ENCODE assay signal across 11 mouse cellular contexts in genomic region chr1:132364388-132364787, GRCm38 (mm10). TPM values are rescaled to one million over a fixed set of nuclear protein-coding genes. Genes with fewer than 3 reads are reported as not detected.
DNase-seq lines count a peak whose midpoint lies in the region; ATAC-seq lines count a peak whose summit lies in the region.
"Had no signal": no experiment of that assay in that cellular context is flagged by ENCODE, and none has a peak within 500 bp of the region (broad histone marks: within the 10 kb centered on the region; RNA-seq: fewer than 3 reads in every experiment).

No protein-coding gene starts in this region.

- peaks cover 29% of the 10 kb centered on the region for H3K4me1 ChIP-seq in heart, embryonic 11.5 days (ENCODE audit: control insufficient read depth, insufficient read depth, low read length)
- peaks cover 35% of the 10 kb centered on the region for H3K4me1 ChIP-seq in heart, embryonic 10.5 days
- peaks cover 32% of the 10 kb centered on the region for H3K4me1 ChIP-seq in neural tube, embryonic 13.5 days (replicated peaks)
- peaks cover 33% of the 10 kb centered on the region for H3K4me1 ChIP-seq in neural tube, embryonic 15.5 days
- H3K4me1 ChIP-seq in kidney, embryonic 15.5 days: peaks cover 6% of the 10 kb centered on the region; the same call in 1 of the 2 replicates

- H3K27ac ChIP-seq in heart, embryonic 11.5 days (ENCODE audit: low read depth, low read length): no peak overlapping the region
- H3K27ac ChIP-seq in heart, embryonic 10.5 days: no peak overlapping the region
- H3K27ac ChIP-seq in neural tube, embryonic 13.5 days (replicated peaks): no peak overlapping the region
- H3K27ac ChIP-seq in neural tube, embryonic 15.5 days (replicated peaks): peak overlapping the region; percentile 33; the same call in 1 of the 2 replicates
- H3K27ac ChIP-seq in kidney, embryonic 15.5 days: no peak overlapping the region
- H3K27ac ChIP-seq: limb, embryonic 13.5 days had no signal

- H3K4me2 ChIP-seq in heart, embryonic 11.5 days: peak overlapping the region; percentile 50
- H3K4me2 ChIP-seq in neural tube, embryonic 13.5 days: no peak overlapping the region
- H3K4me2 ChIP-seq in neural tube, embryonic 15.5 days: no peak overlapping the region
- no peak overlapping the region for H3K4me2 ChIP-seq in kidney, embryonic 15.5 days
- H3K4me2 ChIP-seq: limb, embryonic 13.5 days had no signal

- ATAC-seq in heart, embryonic 11.5 days (replicated peaks; ENCODE audit: insufficient number of reproducible peaks, low FRiP score, low TSS enrichment): no peak
- ATAC-seq in neural tube, embryonic 13.5 days (ENCODE audit: low read depth): no peak
- peak; percentile 0; the same call in 1 of the 2 replicates for ATAC-seq in erythroblast, adult 5-6 weeks (replicated peaks; ENCODE audit: low FRiP score, poor library complexity, severe bottlenecking)
- no peak for ATAC-seq in neural tube, embryonic 15.5 days (ENCODE audit: low FRiP score)
- no peak for ATAC-seq in kidney, embryonic 15.5 days (replicated peaks; ENCODE audit: low FRiP score)

- 71% methylated on average over 3 of the region's 3 CpGs for WGBS in heart, embryonic 11.5 days (ENCODE audit: insufficient replicate concordance)
- 78% methylated on average over 3 of the region's 3 CpGs for WGBS in heart, embryonic 10.5 days
- WGBS in neural tube, embryonic 13.5 days: 90% methylated on average over 3 of the region's 3 CpGs
- WGBS in neural tube, embryonic 15.5 days: 88% methylated on average over 3 of the region's 3 CpGs
- WGBS in kidney, embryonic 15.5 days: 82% methylated on average over 3 of the region's 3 CpGs

- DNase-seq in heart, embryonic 10.5 days (ENCODE audit: low spot score): no peak
- DNase-seq in neural tube, embryonic 10.5 days (ENCODE audit: extremely low spot score, low spot score): no peak
- DNase-seq: kidney, postnatal 4 days; retina, postnatal 1 day; thymus, postnatal 4 days had no signal

- no peak overlapping the region for H3K9ac ChIP-seq in heart, embryonic 11.5 days (ENCODE audit: low read depth, low read length)
- H3K9ac ChIP-seq in neural tube, embryonic 13.5 days: peak overlapping the region; percentile 9; the same call in 1 of the 2 replicates
- H3K9ac ChIP-seq in neural tube, embryonic 15.5 days (replicated peaks): no peak overlapping the region
- H3K9ac ChIP-seq in kidney, embryonic 15.5 days: no peak overlapping the region

- H3K27me3 ChIP-seq in heart, embryonic 11.5 days (ENCODE audit: control insufficient read depth, insufficient read depth, low read length): no peaks in the 10 kb centered on the region
- H3K27me3 ChIP-seq in heart, embryonic 10.5 days (ENCODE audit: insufficient read depth, poor library complexity, severe bottlenecking): no peaks in the 10 kb centered on the region
- H3K27me3 ChIP-seq in neural tube, embryonic 13.5 days: no peaks in the 10 kb centered on the region
- no peaks in the 10 kb centered on the region for H3K27me3 ChIP-seq in neural tube, embryonic 15.5 days (replicated peaks)
- no peaks in the 10 kb centered on the region for H3K27me3 ChIP-seq in kidney, embryonic 15.5 days
- H3K27me3 ChIP-seq: limb, embryonic 13.5 days had no signal

- peaks cover 12% of the 10 kb centered on the region for H3K36me3 ChIP-seq in heart, embryonic 11.5 days (ENCODE audit: control insufficient read depth, insufficient read depth, low read length)
- peaks cover 29% of the 10 kb centered on the region for H3K36me3 ChIP-seq in heart, embryonic 10.5 days
- H3K36me3 ChIP-seq in neural tube, embryonic 13.5 days: peaks cover 39% of the 10 kb centered on the region
- H3K36me3 ChIP-seq in neural tube, embryonic 15.5 days: peaks cover 26% of the 10 kb centered on the region
- peaks cover 31% of the 10 kb centered on the region for H3K36me3 ChIP-seq in kidney, embryonic 15.5 days

- H3K4me3 ChIP-seq in heart, embryonic 11.5 days (ENCODE audit: low read depth, low read length): 0 out of 2 replicates have a peak overlapping the region, but pooled peaks have one; percentile 5
- H3K4me3 ChIP-seq in heart, embryonic 10.5 days: no peak overlapping the region
- H3K4me3 ChIP-seq in neural tube, embryonic 13.5 days: no peak overlapping the region
- no peak overlapping the region for H3K4me3 ChIP-seq in neural tube, embryonic 15.5 days (replicated peaks)
- no peak overlapping the region for H3K4me3 ChIP-seq in kidney, embryonic 15.5 days (replicated peaks)
- H3K4me3 ChIP-seq: limb, embryonic 13.5 days had no signal

- H3K9me3 ChIP-seq in heart, embryonic 11.5 days (replicated peaks; ENCODE audit: control insufficient read depth, low read length): no peaks in the 10 kb centered on the region
- H3K9me3 ChIP-seq in heart, embryonic 10.5 days: no peaks in the 10 kb centered on the region
- no peaks in the 10 kb centered on the region for H3K9me3 ChIP-seq in neural tube, embryonic 13.5 days
- no peaks in the 10 kb centered on the region for H3K9me3 ChIP-seq in neural tube, embryonic 15.5 days (replicated peaks)
- H3K9me3 ChIP-seq in kidney, embryonic 15.5 days (replicated peaks): no peaks in the 10 kb centered on the region
- H3K9me3 ChIP-seq: limb, embryonic 13.5 days had no signal

RNA-seq across cellular contexts. Expression of gene Tmcc2, which starts 26.7 kb away (rescaled TPM):
- polyA plus RNA-seq in heart, embryonic 11.5 days (2014; fragmentation: Nextera tagmentation; extraction: Ambion mirVana): 10.4 and 14.6 TPM in 2 replicates
- polyA plus RNA-seq in heart, embryonic 10.5 days (2016; fragmentation: Nextera tagmentation; extraction: Ambion mirVana): 10.1 and 12.6 TPM in 2 replicates
- polyA plus RNA-seq in neural tube, embryonic 13.5 days (2015; fragmentation: Nextera tagmentation; extraction: Ambion mirVana): 32.2 and 33.9 TPM in 2 replicates
- total RNA-seq in erythroblast, adult 5-6 weeks (2015; ENCODE audit: low replicate concordance): 2,859 and 3,164 TPM in 2 replicates
- 5,593 and 6,096 TPM in 2 replicates for total RNA-seq in erythroblast, adult 5-6 weeks (2017; ENCODE audit: low replicate concordance)
- 28.5 and 33.2 TPM in 2 replicates for polyA plus RNA-seq in neural tube, embryonic 15.5 days (2015; fragmentation: Nextera tagmentation; extraction: Ambion mirVana)
- 11.9 and 15.5 TPM in 2 replicates for polyA plus RNA-seq in kidney, embryonic 15.5 days (2015; fragmentation: Nextera tagmentation; extraction: Ambion mirVana)

RNA-seq across cellular contexts. Expression of gene Nuak2, which starts 48.5 kb away (rescaled TPM):
- polyA plus RNA-seq in heart, embryonic 11.5 days (2014; fragmentation: Nextera tagmentation; extraction: Ambion mirVana): 2.6 and 3.6 TPM in 2 replicates
- 3.0 and 3.4 TPM in 2 replicates for polyA plus RNA-seq in heart, embryonic 10.5 days (2016; fragmentation: Nextera tagmentation; extraction: Ambion mirVana)
- 9.0 and 10.5 TPM in 2 replicates for polyA plus RNA-seq in neural tube, embryonic 13.5 days (2015; fragmentation: Nextera tagmentation; extraction: Ambion mirVana)
- 4.4 and 7.7 TPM in 2 replicates for total RNA-seq in erythroblast, adult 5-6 weeks (2015; ENCODE audit: low replicate concordance)
- 1.8 and 3.7 TPM in 2 replicates for total RNA-seq in erythroblast, adult 5-6 weeks (2017; ENCODE audit: low replicate concordance)
- polyA plus RNA-seq in neural tube, embryonic 15.5 days (2015; fragmentation: Nextera tagmentation; extraction: Ambion mirVana): 6.6 and 7.1 TPM in 2 replicates
- polyA plus RNA-seq in kidney, embryonic 15.5 days (2015; fragmentation: Nextera tagmentation; extraction: Ambion mirVana): 3.6 and 3.8 TPM in 2 replicates

RNA-seq across cellular contexts. Expression of gene Dstyk, which starts 53.0 kb away (rescaled TPM):
- 11.6 and 11.9 TPM in 2 replicates for polyA plus RNA-seq in heart, embryonic 11.5 days (2014; fragmentation: Nextera tagmentation; extraction: Ambion mirVana)
- 10.6 and 10.8 TPM in 2 replicates for polyA plus RNA-seq in heart, embryonic 10.5 days (2016; fragmentation: Nextera tagmentation; extraction: Ambion mirVana)
- polyA plus RNA-seq in neural tube, embryonic 13.5 days (2015; fragmentation: Nextera tagmentation; extraction: Ambion mirVana): 9.2 and 9.8 TPM in 2 replicates
- total RNA-seq in erythroblast, adult 5-6 weeks (2015; ENCODE audit: low replicate concordance): 36.8 and 37.3 TPM in 2 replicates
- 46.4 and 59.1 TPM in 2 replicates for total RNA-seq in erythroblast, adult 5-6 weeks (2017; ENCODE audit: low replicate concordance)
- 8.4 and 9.2 TPM in 2 replicates for polyA plus RNA-seq in neural tube, embryonic 15.5 days (2015; fragmentation: Nextera tagmentation; extraction: Ambion mirVana)
- polyA plus RNA-seq in kidney, embryonic 15.5 days (2015; fragmentation: Nextera tagmentation; extraction: Ambion mirVana): 15.2 and 15.5 TPM in 2 replicates
